Mouse (Mus musculus) limb, embryonic 12.5 days (tissue): ENCODE results near the gene Morf4l1. TPM values are rescaled to one million over a fixed set of nuclear protein-coding genes. Genes with fewer than 3 reads are reported as not detected.
A peak's percentile ranks its signal among the peaks of the same experiment; 100 is the strongest.

Experiments
- ATAC-seq: fragments of 200-750 bp; cut with Nextera tagmentation; 2 replicates; pipeline ENCODE4 v1.8.0; 2017; ENCODE audit warnings: low read depth, moderate TSS enrichment; ENCODE audit not compliant: insufficient number of reproducible peaks, insufficient read depth, low FRiP score, low TSS enrichment
- H3K27ac ChIP-seq: fragments of 300-500 bp; sonication (generic); 2 replicates; pipeline ENCODE4 v1.5.1; 2016; ENCODE audit warnings: mild to moderate bottlenecking, moderate library complexity
- H3K27me3 ChIP-seq: fragments of 300-500 bp; sonication (generic); 2 replicates; pipeline ENCODE4 v1.6.1; 2016; ENCODE audit warnings: mild to moderate bottlenecking, moderate library complexity
- H3K36me3 ChIP-seq: fragments of 300-500 bp; sonication (generic); 2 replicates; pipeline ENCODE4 v1.6.1; 2016; ENCODE audit warnings: mild to moderate bottlenecking, moderate library complexity
- H3K4me1 ChIP-seq: fragments of 300-500 bp; sonication (generic); replicated peaks from 2 replicates; pipeline ENCODE4 v1.6.1; 2016
- H3K4me2 ChIP-seq: fragments of 300-500 bp; sonication (generic); 2 replicates; pipeline ENCODE4 v1.6.1; 2016; ENCODE audit warnings: mild to moderate bottlenecking, moderate library complexity
- H3K4me3 ChIP-seq: fragments of 300-500 bp; sonication (generic); replicated peaks from 2 replicates; pipeline ENCODE4 v1.5.1; 2016; ENCODE audit warnings: mild to moderate bottlenecking
- H3K9ac ChIP-seq: fragments of 300-500 bp; sonication (generic); replicated peaks from 2 replicates; pipeline ENCODE4 v1.6.1; 2016; ENCODE audit warnings: mild to moderate bottlenecking, moderate library complexity
- H3K9me3 ChIP-seq: fragments of 300-500 bp; sonication (generic); 2 replicates; pipeline ENCODE4 v1.6.1; 2016; ENCODE audit warnings: mild to moderate bottlenecking, moderate library complexity
- WGBS: fragments of 180-500 bp; shearing (Covaris S2); methylation state at CpG from one replicate; pipeline ENCODE4 v1.1.7; 2016; 5-methylcytosine and 5-hydroxymethylcytosine counted together
- polyA plus RNA-seq: library from polyadenylated mRNA; unstranded; fragments of >200 nt; fragmentation: Nextera tagmentation; extraction: Ambion mirVana; gene quantifications from 2 replicates; pipeline ENCODE4 v1.2.1, GENCODE M21; 2016

Morf4l1 gene
- 502 and 512 TPM in 2 replicates for polyA plus RNA-seq

- WGBS, result 2% methylated on average over 40 of the region's 40 CpGs
- peak within 1 kb of the TSS; percentile 98 for H3K27ac ChIP-seq
Measured at GRCm38 (mm10) chr9:90114567-90115307, at the start of gene Morf4l1. Morf4l1 (minus strand) TSS chr9:90114774.

GRCm38 (mm10) chr9:90163749-90164095 is 49.1 kb upstream of the Morf4l1 start:
- Histone ChIP-seq H3K4me1 (peaks cover 14% of the 10 kb centered on the region), H3K27me3 (no peaks in the 10 kb centered on the region; the same call in 1 of the 2 replicates), H3K9me3 (0 out of 2 replicates have a peak, but pooled peaks cover 5% of the 10 kb centered on the region), H3K36me3 (peaks cover 6% of the 10 kb centered on the region; the same call in 1 of the 2 replicates), H3K4me2 (peak overlapping the region; percentile 88), H3K4me3 (peak overlapping the region; percentile 76), H3K9ac (peak overlapping the region; percentile 83), H3K27ac (peak overlapping the region; percentile 79)
- under 1% methylated on average over 18 of the region's 18 CpGs for WGBS
- ATAC-seq, result peak; percentile 52

More at GRCm38 (mm10) chr9:90114567-90115307, at the start of gene Morf4l1:
- H3K4me1 ChIP-seq, result peaks cover 17% of the 10 kb centered on the region
- no peaks in the 10 kb centered on the region for H3K27me3 ChIP-seq
- H3K9me3 ChIP-seq, result no peaks in the 10 kb centered on the region
- H3K4me2 ChIP-seq, result peak within 1 kb of the TSS; percentile 69
- ATAC-seq, result peak; percentile 98
- peak within 1 kb of the TSS; percentile 88 for H3K4me3 ChIP-seq
- no peaks in the 10 kb centered on the region for H3K36me3 ChIP-seq
- H3K9ac ChIP-seq, result peak within 1 kb of the TSS; percentile 95

- under 1% methylated on average over 56 of the region's 60 CpGs for WGBS
- H3K9me3 ChIP-seq, result 0 out of 2 replicates have a peak, but pooled peaks cover 5% of the 10 kb centered on the region
- H3K4me3 ChIP-seq, result peak within 1 kb of the TSS; percentile 76
- H3K27ac ChIP-seq, result peak within 1 kb of the TSS; percentile 79
- H3K9ac ChIP-seq, result peak within 1 kb of the TSS; percentile 83
- no peaks in the 10 kb centered on the region; the same call in 1 of the 2 replicates for H3K27me3 ChIP-seq
- ATAC-seq, result peak; percentile 72
- H3K4me1 ChIP-seq, result peaks cover 14% of the 10 kb centered on the region
- peaks cover 6% of the 10 kb centered on the region; the same call in 1 of the 2 replicates for H3K36me3 ChIP-seq
- H3K4me2 ChIP-seq, result peak within 1 kb of the TSS; percentile 88
Measured at GRCm38 (mm10) chr9:90162926-90163748, 48.6 kb upstream of the Morf4l1 start, which contains the start of gene Adamts7. Adamts7 (plus strand) TSS chr9:90163069.

- no peaks in the 10 kb centered on the region; the same call in 1 of the 2 replicates for H3K27me3 ChIP-seq
- WGBS, result 10% methylated on average over 26 of the region's 29 CpGs
- peak overlapping the region; percentile 88 for H3K4me2 ChIP-seq
- peak overlapping the region; percentile 76 for H3K4me3 ChIP-seq
- H3K4me1 ChIP-seq, result peaks cover 14% of the 10 kb centered on the region
- H3K9ac ChIP-seq, result peak overlapping the region; percentile 83
- H3K9me3 ChIP-seq, result 0 out of 2 replicates have a peak, but pooled peaks cover 5% of the 10 kb centered on the region
- peak overlapping the region; percentile 13; the same call in 1 of the 2 replicates for H3K27ac ChIP-seq
- peaks cover 6% of the 10 kb centered on the region; the same call in 1 of the 2 replicates for H3K36me3 ChIP-seq
- no peak; the same call in 1 of the 2 replicates for ATAC-seq
Measured at GRCm38 (mm10) chr9:90162243-90162925, 47.8 kb upstream of the Morf4l1 start.

- H3K4me3 ChIP-seq, result no peak overlapping the region
- 77% methylated on average over 5 of the region's 5 CpGs for WGBS
- no peak for ATAC-seq
- H3K4me2 ChIP-seq, result no peak overlapping the region
- no peaks in the 10 kb centered on the region for H3K27me3 ChIP-seq
- no peaks in the 10 kb centered on the region for H3K9me3 ChIP-seq
- H3K9ac ChIP-seq, result no peak overlapping the region
- no peak overlapping the region for H3K27ac ChIP-seq
- no peaks in the 10 kb centered on the region for H3K36me3 ChIP-seq
- no peaks in the 10 kb centered on the region for H3K4me1 ChIP-seq
Measured at GRCm38 (mm10) chr9:90146869-90147268, 32.3 kb upstream of the Morf4l1 start.

- WGBS, result 47% methylated on average over 2 of the region's 2 CpGs
Measured at GRCm38 (mm10) chr9:90145788-90146187, 31.2 kb upstream of the Morf4l1 start.

GRCm38 (mm10) chr9:90136678-90136965 is 22.0 kb upstream of the Morf4l1 start:
- Histone ChIP-seq H3K9me3 (no peaks in the 10 kb centered on the region), H3K27me3 (no peaks in the 10 kb centered on the region), H3K4me1 (no peaks in the 10 kb centered on the region), H3K27ac (no peak overlapping the region), H3K4me2 (no peak overlapping the region), H3K9ac (no peak overlapping the region), H3K36me3 (no peaks in the 10 kb centered on the region), H3K4me3 (no peak overlapping the region)
- ATAC-seq, result no peak
- WGBS, result 100% methylated on average over 1 of the region's 1 CpGs

More at GRCm38 (mm10) chr9:90145788-90146187, 31.2 kb upstream of the Morf4l1 start:
- Histone ChIP-seq H3K4me2 (no peak overlapping the region), H3K4me3 (no peak overlapping the region), H3K4me1 (no peaks in the 10 kb centered on the region), H3K27me3 (no peaks in the 10 kb centered on the region), H3K9ac (no peak overlapping the region), H3K9me3 (no peaks in the 10 kb centered on the region), H3K27ac (no peak overlapping the region), H3K36me3 (no peaks in the 10 kb centered on the region)
- no peak for ATAC-seq

GRCm38 (mm10) chr9:90135963-90136677 is 21.5 kb upstream of the Morf4l1 start:
- no peak for ATAC-seq
- no peak overlapping the region for H3K4me3 ChIP-seq
- H3K4me1 ChIP-seq, result no peaks in the 10 kb centered on the region
- 63% methylated on average over 9 of the region's 9 CpGs for WGBS
- no peak overlapping the region for H3K9ac ChIP-seq
- no peaks in the 10 kb centered on the region for H3K27me3 ChIP-seq
- H3K36me3 ChIP-seq, result no peaks in the 10 kb centered on the region
- no peaks in the 10 kb centered on the region for H3K9me3 ChIP-seq
- H3K27ac ChIP-seq, result no peak overlapping the region
- H3K4me2 ChIP-seq, result no peak overlapping the region

GRCm38 (mm10) chr9:90135466-90135865 is 20.9 kb upstream of the Morf4l1 start:
- Histone ChIP-seq H3K27ac (no peak overlapping the region), H3K9me3 (no peaks in the 10 kb centered on the region), H3K36me3 (no peaks in the 10 kb centered on the region), H3K4me3 (no peak overlapping the region), H3K4me2 (no peak overlapping the region), H3K27me3 (no peaks in the 10 kb centered on the region), H3K9ac (no peak overlapping the region), H3K4me1 (no peaks in the 10 kb centered on the region)
- ATAC-seq, result no peak
- WGBS, result 77% methylated on average over 8 of the region's 8 CpGs

GRCm38 (mm10) chr9:90133562-90134355 is 19.2 kb upstream of the Morf4l1 start:
- H3K9ac ChIP-seq, result no peak overlapping the region
- 83% methylated on average over 7 of the region's 7 CpGs for WGBS
- no peaks in the 10 kb centered on the region for H3K36me3 ChIP-seq
- no peak overlapping the region for H3K4me2 ChIP-seq
- no peaks in the 10 kb centered on the region for H3K9me3 ChIP-seq
- no peak for ATAC-seq
- no peak overlapping the region for H3K4me3 ChIP-seq
- no peak overlapping the region for H3K27ac ChIP-seq
- no peaks in the 10 kb centered on the region for H3K27me3 ChIP-seq
- H3K4me1 ChIP-seq, result no peaks in the 10 kb centered on the region
